Mouse (Mus musculus) urinary bladder, postnatal 36 days (tissue): ENCODE data around the gene Sema5b.

ENCODE experiments used
- DNase-seq, 2 experiments: peaks; one replicate each; pipeline ENCODE4 v3.0.0; 2022; ENCODE audit warnings: low spot score in 2 of 2, mixed read lengths in 1 of 2

The Sema5b gene

DNA sequence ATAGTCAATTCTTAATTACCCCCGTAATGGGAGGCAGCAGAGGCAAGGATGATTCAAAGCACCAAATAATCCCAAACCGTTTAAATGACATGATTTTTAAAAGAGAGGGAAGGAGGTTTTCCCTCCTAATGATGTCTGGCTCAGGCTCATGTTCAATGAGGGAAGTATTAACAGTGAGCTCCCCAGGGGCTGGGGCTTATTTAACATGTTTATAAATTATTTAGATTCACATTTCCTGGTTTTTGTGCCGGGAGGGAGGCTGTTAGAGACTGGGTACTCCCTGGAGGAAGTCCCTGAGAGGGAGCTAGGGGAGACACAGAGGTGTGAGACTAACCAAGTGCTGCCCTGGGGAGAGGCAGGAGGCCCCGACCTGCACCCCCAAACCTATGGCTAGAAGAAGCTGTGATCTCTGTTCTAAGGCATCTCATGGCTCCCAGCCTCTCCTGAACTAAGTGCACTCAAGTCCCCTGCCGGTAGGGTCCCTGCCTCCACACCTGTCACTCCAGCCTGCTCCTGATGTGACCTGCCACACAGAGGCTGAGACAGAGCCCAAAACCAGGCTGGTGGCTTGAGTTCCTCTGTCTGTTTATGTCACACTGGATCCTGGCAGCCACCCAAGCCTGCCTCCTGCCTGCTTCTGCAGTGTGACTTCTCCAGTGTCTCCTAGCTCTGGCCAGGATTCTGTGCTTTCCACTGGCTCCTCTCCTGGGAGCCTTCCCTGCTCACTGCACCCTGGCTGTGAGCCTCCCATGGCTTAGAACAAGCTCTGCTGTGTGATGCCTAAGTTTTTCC is 51.5 kb downstream of the Sema5b start:
- peak in 1 of 2 experiments; percentile 7 for DNase-seq

DNA sequence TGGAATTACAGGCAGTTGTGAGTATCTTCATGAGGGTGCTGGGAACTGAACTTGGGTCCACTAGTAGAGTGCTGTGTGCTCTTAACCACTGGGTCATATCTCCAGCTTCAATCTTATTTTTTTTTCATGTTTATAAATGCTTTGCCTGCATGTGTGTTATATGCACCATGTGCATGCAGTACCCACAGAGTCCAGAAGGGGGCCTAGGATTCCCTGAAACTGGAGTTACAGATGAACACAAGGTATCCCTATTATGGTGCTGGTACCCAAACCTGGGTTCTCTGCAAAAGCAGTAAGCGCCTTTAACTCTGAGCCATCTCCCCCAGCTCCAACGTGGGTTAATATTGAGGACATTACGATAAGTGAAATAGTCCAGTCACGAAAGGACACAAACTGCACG is 52.5 kb downstream of the Sema5b start:
- no peak for DNase-seq

DNA sequence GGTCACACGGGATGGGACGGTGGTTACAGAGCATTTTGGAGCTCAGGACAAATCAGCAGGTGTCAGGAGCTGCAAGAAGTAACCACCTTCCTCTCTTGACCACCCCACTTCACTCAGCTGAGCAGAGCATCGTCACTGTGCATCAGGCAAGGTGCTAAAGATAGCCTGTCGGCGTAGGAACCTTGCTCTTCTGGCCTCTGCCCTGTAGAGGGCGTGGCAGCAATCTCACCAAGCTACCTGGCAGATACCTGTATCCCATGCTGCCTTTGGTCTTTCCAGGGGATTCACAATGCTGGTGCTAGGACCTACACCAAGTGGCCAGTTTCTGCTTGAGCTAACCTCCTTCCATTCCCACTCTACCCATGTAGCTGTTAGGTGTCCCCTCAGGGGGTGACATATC is 55.3 kb downstream of the Sema5b start:
- DNase-seq, result no peak

DNA sequence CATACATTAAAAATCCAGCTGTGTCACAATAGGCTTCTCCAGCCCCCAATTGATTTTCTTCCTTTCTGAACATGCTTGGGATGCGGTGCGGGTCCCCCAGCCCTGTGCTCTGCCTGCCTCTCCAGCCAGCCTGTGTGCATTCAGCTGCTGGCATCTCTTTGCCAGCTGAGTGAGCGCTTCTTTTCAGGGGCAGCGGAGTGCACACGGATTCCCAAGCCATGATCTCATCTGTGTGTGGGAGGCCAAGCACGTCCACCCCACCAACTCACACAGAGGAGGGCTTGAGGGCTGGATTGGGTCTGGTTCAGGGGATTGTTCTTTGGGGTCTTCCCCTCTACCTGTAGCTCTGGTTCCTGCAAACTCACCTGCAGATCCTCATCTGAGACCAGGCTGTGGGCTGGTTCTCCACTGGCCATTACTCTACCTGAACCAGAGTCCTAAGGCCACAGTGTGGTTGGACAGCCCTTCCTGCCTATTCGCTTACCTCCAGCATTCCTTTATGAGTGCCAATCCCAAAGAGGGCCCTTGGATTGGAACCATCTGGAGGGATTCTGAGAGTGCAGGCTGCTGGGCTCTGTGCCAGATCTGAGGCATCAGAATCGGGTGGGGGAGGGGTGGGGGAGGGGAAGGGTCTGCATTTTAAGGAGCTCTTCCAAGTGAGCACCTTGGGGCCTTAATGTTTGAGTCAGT is 55.9 kb downstream of the Sema5b start:
- no peak for DNase-seq

DNA sequence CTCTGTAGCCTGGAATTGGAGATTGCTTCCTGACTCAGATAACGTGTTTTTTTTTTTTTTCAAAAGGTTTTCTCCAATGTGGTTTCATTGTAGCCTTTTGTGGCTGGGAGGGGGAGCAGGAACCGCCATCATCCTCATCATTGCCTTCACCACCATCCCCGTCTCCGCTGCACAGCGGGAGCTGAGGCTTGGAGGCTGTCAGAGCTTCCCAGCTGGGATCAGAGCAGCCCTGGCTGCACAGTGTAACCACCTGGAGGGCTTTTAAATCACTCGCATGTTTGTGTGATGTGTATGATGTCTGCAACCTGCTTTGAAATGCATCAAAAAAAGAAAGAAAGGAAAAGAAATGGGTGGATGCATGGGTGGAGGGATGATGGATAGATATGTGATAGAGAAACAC is 57.0 kb downstream of the Sema5b start:
- DNase-seq, result no peak

DNA sequence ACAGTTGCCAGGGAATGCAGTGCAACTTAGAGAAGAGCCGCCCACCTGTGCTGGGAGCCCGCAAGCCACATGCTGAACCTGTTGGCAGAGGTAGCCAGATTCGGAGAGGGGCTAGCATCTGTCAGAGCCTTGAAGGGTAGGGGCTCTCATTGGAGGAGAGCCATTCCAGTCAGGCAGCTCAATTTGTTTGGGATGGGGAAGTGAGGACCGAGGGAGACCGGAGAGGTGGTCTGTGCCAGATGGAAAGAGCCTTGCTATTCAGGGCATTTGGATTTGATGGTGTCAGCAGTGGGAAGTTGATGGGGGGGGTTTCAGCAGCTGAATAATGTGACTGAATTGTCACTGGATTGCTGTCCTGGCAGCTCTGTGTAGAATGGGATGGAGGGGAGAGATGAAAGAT is 57.9 kb downstream of the Sema5b start:
- no peak for DNase-seq

DNA sequence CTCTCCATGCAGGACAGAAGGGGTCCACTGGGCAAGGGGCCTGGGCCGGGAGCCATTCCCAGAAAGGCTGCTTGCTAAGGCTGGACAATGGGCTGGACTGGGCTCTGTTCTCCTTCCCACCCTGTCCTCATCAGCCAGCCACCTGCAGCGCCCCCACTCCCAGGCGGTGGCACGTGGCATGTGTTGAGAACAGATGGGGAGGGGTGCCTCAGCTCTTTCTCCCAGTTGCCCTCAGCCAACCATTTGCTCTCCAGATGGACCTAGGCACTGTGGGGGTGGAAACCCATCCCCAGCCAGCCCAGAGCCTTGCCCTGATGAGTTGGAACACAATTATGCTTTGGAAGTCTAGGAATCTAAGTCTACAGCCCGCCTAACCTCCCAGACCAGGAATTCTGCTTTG is 59.3 kb downstream of the Sema5b start:
- DNase-seq, result no peak

DNA sequence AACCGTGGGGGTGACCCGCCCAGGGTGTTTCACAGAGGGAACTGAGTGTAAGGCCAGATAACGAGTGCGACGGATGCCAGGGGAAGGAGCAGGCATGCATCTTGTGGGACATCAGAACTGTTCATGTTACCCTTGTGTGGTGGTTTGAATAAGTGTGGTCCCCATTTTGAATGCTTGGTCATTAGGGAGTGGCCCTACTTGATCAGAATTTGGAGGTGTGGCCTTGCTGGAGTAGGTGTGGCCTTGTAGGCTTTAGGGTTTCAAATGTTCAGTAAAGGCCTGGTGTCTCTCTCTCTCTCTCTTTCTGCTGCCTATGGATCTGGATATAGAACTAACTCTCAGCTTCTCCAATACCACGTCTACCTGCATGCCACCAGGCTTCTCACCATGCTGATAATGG is 60.5 kb downstream of the Sema5b start:
- no peak for DNase-seq

DNA sequence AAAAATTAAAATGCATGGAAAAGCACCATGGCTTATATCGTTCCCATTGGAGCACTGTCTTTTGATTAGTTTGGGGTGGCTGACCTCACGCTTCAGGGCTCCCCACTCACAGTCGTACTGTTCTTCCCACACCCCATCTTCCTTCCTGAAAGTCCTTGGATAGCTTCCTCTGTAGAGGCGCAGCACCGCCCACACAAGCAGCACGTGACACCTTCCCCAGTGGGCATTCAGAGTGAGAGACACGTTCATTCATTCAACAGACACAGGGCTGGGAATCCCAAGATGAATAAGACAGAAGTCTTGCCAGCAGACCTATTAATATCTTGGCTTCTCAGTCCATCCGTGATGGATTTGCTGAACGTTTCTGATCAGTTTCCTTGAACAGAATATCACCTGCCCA is 61.6 kb downstream of the Sema5b start:
- no peak for DNase-seq

DNA sequence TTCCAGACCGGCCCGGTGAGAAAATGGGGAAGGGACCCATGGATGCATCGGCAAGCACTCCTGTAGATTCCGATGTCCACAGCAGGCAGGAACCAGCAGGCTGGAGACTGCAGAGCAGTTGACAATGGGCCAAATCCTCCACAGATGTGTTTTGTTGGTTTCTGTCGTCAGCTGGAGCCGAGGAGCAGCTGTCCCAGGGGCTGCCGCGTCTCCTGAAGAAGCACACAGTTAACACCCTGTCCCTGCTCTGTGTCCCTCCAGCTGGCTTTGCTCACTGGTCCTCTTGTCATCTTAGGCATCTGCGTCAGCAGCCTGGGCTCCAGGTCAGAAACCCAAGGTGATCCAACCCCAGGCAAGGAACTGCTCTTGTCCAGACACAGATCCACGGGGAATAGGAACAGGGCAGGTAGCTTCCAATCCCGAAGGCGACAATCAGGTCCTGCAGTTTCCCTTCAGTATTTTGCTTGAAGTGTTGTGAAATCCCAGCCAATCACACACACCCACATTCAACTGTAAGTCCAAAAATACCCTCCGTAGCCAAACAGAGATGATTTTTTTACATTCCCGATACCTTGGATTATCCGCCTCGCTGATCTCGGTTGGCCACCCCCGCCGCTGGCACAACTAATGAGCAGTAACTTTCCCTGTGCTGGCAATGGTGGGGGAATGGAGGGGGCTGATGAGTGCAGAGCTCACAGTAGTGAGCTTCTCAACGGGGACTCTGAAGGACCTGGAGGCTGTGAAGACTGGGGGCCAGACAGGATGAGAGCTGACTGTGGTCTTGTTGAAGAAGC is 63.0 kb downstream of the Sema5b start:
- peak in 1 of 2 experiments; percentile 2 for DNase-seq

DNA sequence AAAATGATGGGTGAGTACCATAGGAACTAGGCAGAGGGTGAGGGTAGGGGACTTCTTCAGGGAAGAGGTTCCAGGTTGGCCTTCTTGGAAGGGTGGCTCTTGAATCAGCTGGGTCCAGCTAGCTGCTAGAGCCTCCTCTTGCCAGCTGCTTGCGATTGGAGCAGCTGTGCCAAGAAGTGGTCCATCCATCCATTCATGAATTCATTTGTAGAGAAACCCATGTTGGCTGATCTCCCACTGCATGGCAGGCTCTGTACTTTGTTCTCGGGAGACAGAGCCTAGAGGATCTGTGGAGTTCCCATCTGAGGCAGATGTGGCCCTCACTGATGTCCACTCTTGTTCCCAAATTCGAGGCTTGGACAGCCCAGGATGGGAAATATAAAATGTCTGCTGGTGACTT is 66.3 kb downstream of the Sema5b start:
- DNase-seq, result no peak

DNA sequence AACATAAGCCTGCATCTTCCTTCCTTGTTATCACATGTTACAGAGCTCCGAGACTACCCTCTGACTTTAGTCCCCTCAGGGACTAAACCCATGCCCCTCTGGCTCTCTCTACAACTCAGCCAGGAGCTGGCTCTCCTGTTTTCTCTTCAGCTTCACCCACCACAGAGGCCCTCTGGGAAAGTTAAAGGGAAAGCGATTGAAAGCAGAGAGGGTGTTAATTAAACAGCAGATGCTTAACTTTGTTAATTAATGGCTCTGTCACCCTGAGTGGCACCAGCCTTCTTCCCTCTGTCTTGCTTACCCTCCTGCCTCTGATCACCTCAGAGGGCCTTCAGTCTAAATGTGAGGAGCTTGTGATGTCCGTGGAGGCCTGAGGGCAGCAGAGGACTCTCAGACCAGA is 67.3 kb downstream of the Sema5b start:
- no peak for DNase-seq

DNA sequence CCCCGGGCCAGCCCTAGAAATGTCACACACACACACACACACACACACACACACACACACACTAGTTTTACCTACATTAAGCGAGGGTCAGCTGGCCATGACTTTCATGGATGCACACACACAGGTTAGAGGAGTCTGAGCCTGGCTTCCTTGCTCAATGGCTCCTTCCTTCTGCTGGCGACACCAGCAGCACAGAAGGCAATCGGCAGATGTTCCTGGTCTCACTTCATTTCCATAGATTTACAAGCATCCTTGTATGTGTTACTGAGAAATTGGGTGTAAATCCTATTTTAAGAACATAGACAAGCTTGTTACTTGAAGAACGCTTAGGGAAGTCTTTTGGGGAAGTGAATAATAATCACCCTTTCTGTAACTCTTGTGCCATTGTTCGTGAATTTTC is 68.6 kb downstream of the Sema5b start:
- DNase-seq, result no peak

DNA sequence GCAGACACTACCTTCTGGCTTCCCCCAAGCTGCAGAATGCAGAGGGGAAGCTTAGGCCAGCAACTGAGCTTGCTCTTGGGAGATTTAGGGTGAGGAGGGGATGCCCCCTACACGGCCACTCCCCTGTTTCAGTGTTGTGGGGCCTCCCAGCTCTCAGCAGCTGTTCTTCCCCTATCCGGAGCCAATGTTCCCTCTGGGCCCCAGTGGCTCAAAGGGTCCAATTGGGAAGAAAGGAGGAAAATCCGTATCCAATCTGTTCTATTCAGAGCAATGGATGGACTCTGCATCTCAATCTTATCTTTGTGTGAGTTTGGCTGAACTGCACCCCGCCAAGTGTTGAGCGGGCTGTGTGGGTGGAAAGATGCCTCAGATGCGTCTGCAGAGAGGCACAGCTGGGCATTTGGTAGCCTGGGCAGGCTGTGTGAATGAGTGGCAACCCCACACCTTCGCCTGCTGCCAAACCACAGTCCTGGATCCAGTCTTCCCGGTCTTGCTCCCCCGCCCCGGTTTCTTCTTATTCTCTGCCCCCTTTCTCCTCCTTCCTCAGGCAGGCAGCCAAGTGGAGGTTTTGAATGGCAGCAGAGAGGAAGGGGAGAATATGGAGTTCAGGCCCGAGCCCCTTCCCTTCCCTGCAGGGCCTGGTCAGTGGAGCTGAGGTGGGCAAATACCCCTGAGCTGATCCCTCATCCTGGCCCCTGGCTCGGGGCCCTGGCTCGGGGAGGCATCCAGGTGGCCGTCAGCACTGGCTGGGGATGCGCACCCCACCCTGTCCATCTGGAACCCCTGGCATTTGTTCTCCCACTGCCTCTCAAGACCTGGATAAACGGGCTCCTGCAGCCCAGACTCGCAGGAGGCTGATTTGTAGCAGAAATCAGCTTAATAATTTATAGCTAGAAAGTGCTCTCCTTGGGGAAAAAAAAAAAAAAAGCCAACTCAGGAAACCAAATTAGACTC is 73.2 kb downstream of the Sema5b start:
- no peak for DNase-seq

DNA sequence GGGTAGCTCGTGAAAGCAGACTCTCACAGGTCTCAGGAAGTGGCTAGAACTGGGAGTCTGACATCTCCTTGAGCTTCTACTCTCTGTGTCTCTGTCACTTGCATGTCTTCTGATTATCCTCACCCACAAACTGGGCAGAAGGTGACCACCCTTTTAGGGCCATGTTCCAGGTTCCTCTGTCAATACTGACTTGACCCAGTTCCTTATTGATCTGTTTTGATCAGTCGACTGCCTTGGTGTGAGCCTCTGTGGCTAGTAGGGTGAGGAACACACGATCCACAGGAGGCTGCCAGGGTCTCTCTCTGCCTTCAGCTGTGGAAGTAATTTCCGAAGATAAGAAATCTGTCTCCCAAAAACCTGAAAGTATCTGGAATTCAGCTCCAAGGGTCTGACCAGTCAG is 76.8 kb downstream of the Sema5b start:
- no peak for DNase-seq

DNA sequence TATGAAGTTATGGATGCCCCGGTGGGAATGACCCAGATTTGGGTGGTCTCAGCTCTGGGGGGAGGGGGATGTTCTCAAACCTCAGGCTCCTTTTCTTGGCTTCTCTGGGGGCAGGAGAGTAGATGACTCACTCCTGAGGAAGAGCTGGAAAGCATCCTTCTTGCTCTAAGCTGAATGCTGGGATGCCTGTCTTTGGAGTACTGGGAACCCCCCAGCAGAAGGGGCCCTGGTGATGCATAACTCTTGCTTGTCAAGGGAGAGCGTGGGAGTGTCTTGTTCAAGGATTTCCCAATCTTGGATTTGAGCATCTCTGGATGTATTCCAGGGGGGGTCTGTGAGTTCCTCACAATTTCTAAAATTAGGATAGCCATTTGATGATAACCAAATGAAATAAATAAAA is 82.1 kb downstream of the Sema5b start:
- DNase-seq, result no peak

DNA sequence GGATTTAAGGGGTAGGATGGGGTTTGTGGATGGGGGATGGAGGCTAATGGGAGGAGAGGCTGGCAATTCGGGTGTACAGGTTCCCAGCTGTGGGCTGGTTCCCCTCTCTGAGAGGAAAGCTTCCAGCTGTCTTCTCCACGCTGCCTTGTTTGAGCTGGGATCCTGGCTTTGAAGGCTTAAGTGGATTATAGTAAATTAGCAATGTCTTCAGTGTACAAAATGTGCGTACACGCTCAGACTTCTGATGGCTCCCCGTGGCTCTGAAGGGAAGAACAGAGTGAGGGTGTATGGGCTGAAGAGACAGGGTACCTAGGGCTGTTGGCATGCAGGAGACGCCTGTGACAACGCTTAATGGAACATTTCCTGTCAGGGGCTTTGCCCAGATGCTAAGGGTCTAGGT is 83.0 kb downstream of the Sema5b start:
- DNase-seq, result no peak

DNA sequence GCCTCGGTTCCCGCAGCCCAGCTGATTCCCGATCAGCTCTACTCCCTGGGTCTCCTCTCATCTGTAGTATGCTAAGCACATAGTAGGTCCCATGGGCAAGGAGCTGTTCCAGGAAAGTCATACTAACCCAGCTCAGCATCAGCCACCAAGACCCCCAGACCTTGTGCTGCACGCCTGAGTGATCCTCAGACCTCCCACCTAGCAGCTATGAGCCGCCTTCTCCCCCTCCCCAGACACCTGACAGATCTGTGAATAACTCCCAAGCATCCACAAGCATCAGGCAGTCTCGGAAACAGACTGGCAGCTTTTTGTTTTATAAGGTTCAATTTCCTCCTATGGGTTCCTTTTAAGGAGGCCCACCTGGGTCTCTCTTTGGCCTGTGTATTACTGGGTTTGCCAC is 83.9 kb downstream of the Sema5b start:
- DNase-seq, result no peak

DNA sequence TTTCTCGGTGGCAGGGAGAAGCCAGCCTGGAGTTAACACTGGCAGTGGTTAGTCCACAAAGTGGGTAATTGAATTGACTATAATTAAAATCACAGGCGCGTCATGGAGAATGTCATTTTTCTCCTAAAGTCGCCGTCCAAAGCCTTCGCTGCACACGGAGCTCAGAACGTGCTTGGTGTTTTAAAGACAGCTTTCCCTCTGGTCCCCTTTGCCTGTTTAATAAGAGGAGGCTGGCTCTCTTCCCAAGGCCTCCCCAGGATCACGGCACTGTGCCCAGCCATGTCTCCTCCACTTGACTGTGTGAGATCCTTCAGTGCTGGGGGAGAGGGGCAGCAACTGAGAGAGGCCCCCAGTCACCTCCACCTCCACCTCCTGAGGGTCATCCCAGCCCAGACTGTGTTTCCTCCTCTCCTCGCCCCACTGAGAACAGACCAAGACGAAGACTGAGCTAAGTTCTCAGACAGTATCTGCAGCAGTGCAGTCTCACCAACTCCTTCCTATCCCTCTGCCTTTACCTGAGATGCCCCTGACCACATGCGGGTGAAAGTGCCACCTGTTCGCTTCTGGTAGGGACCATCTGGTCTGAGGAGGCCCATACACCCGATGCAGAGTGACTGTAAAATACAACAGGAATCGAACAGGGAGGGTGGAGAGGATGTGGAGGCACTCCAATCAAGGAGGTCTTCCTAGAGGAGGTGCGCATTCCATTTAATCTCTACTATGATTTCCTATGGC is 84.5 kb downstream of the Sema5b start:
- no peak for DNase-seq

DNA sequence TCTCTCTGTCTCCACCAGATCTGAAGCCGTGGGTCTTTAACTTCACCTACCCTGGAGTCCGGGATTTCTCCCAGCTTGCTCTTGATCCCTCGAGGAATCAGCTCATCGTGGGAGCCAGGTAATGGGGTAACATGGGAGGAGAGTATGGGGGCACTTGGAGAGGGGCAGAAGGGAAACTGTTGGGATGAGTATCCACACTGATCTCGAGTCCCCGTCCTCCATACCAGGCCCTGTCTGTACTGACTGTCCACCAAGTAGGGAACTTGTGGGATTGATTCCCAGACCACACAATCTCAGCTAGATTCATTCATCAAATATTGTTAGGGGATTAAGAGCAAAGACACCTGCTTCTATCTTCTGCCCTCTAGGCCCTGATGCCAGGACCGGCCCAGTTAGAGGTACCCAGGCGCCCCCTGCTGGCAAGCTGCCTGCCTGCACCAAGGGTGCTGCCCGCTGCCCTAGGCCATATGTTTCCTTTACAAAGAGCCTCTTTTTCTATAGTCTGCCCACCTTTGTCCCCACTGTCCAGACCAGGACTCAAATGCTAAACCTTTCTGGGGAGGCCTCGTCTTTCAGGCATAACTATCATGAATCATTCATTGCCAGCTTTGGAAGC is 87.2 kb downstream of the Sema5b start:
- peak; percentile 46 to 70 for DNase-seq
